Comparison of ENCODE assay signal across 25 mouse cellular contexts in the genomic region with DNA sequence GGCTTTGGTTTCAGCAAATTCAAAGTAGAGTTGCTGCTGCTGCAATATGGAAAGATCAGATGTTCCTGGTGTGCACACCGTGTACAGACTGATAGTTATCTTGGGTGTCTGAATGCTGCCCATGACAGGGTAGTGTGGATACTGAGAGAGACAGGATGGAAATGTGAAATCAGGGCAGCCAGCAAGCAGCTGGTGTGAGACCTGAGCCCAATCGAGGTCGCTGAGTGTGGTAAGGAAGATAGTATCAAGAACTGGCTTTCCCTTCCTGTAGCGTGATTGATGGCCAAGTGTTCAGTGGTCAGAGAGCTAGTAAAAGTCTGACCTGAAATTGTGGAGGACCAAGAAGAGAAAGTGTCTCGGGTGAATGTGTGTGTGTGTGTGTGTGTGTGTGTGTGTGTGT. TPM values are rescaled to one million over a fixed set of nuclear protein-coding genes. Genes with fewer than 3 reads are reported as not detected.
DNase-seq lines count a peak whose midpoint lies in the region; ATAC-seq lines count a peak whose summit lies in the region.
"Had no signal": no experiment of that assay in that cellular context is flagged by ENCODE, and none has a peak within 500 bp of the region (broad histone marks: within the 10 kb centered on the region; RNA-seq: fewer than 3 reads in every experiment).

No protein-coding gene starts in this region.

- no peaks in the 10 kb centered on the region for H3K27me3 ChIP-seq in midbrain, embryonic 13.5 days
- H3K27me3 ChIP-seq: hindbrain, embryonic 12.5 days; hindbrain, embryonic 15.5 days had no signal

- H3K27ac ChIP-seq in midbrain, embryonic 13.5 days, result no peak overlapping the region
- H3K27ac ChIP-seq: gastrocnemius, adult 2 months; heart, adult 2 months; hindbrain, embryonic 12.5 days; hindbrain, embryonic 15.5 days had no signal

- no peak overlapping the region for H3K4me2 ChIP-seq in midbrain, embryonic 13.5 days (replicated peaks)
- H3K4me2 ChIP-seq: heart, embryonic 11.5 days; hindbrain, embryonic 12.5 days; hindbrain, embryonic 15.5 days had no signal

- peak; percentile 12 for DNase-seq in CD4-positive, CD25-positive, alpha-beta regulatory T cell, adult 2 months (ENCODE audit: low read depth, low spot score)
- peak; percentile 55 for DNase-seq in 416B (ENCODE audit: low read depth)
- DNase-seq in right cerebral cortex, postnatal 4 days, result no peak
- no peak for DNase-seq in urinary bladder, adult 2 months (ENCODE audit: low spot score)
- DNase-seq: adrenal gland, adult 2 months; adrenal gland, postnatal 25 days; B cell, adult 2 months; cerebellum, adult 11-12 months; cerebellum, adult 8-10 months; cerebellum, postnatal 10 days; cerebellum, postnatal 36 days; forebrain, postnatal 0 days; gastrocnemius, adult 2 months; gastrocnemius, postnatal 14 days; heart, adult 2 months; heart, postnatal 4 days; kidney, adult 11 months had no signal

- H3K9me3 ChIP-seq in midbrain, embryonic 13.5 days, result no peaks in the 10 kb centered on the region
- H3K9me3 ChIP-seq: hindbrain, embryonic 12.5 days; hindbrain, embryonic 15.5 days had no signal

- no peaks in the 10 kb centered on the region for H3K4me1 ChIP-seq in midbrain, embryonic 13.5 days (replicated peaks)
- H3K4me1 ChIP-seq: hindbrain, embryonic 12.5 days; hindbrain, embryonic 15.5 days had no signal

- ATAC-seq in CD4-positive, CD25-positive, alpha-beta regulatory T cell, adult 4 months, result no peak
- 0 out of 2 replicates have a peak, but pooled peaks have one; percentile 29 for ATAC-seq in common myeloid progenitor, adult 5-6 weeks (replicated peaks; ENCODE audit: low read depth, poor library complexity, severe bottlenecking)
- ATAC-seq in hematopoietic stem cell, adult 5-6 weeks (replicated peaks in 1 of 2; ENCODE audit: insufficient read depth in 1 of 2, low FRiP score in 2 of 2, low TSS enrichment in 1 of 2, low read depth in 1 of 2, poor library complexity in 2 of 2, severe bottlenecking in 2 of 2), result peak; percentile 45 to 52; a peak in 3 of 4 replicates
- no peak for ATAC-seq in midbrain, embryonic 13.5 days
- ATAC-seq: forebrain, embryonic 14.5 days; forebrain, postnatal 0 days had no signal

- H3K9ac ChIP-seq in midbrain, embryonic 13.5 days (replicated peaks), result no peak overlapping the region
- H3K9ac ChIP-seq: forebrain, postnatal 0 days; hindbrain, embryonic 12.5 days; hindbrain, embryonic 15.5 days had no signal

- 91% methylated on average over 5 of the region's 5 CpGs for WGBS in midbrain, embryonic 13.5 days

- no peak overlapping the region for H3K4me3 ChIP-seq in midbrain, embryonic 13.5 days (replicated peaks)
- H3K4me3 ChIP-seq: gastrocnemius, adult 2 months; heart, adult 2 months; hindbrain, embryonic 12.5 days; hindbrain, embryonic 15.5 days had no signal

- no peaks in the 10 kb centered on the region for H3K36me3 ChIP-seq in midbrain, embryonic 13.5 days
- H3K36me3 ChIP-seq: hindbrain, embryonic 12.5 days; hindbrain, embryonic 15.5 days had no signal

RNA-seq across cellular contexts. Expression of a gene that starts 40.4 kb away (rescaled TPM):
- polyA plus RNA-seq in CD4-positive, CD25-positive, alpha-beta regulatory T cell, adult 4 months (2017; shearing (Covaris generic)), result 1 to 10 TPM; 1.4 to 2.0 TPM
- total RNA-seq in common myeloid progenitor, adult 5-6 weeks (2017), result 1.4 and 4.2 TPM in 2 replicates
- total RNA-seq in hematopoietic stem cell, adult 5-6 weeks (2017), result 5.4 and 6.4 TPM in 2 replicates
- polyA plus RNA-seq in midbrain, embryonic 13.5 days (2015; fragmentation: Nextera tagmentation; extraction: Ambion mirVana), result 0.89 and 1.0 TPM in 2 replicates
- polyA plus RNA-seq in urinary bladder, adult 2 months (2012; rRNA removed), result 7.2 and 8.8 TPM in 2 replicates

RNA-seq across cellular contexts. Expression of a gene that starts 59.1 kb away (rescaled TPM):
- not detected for polyA plus RNA-seq in CD4-positive, CD25-positive, alpha-beta regulatory T cell, adult 4 months (2017; shearing (Covaris generic))
- total RNA-seq in common myeloid progenitor, adult 5-6 weeks (2017), result 11.8 and 14.4 TPM in 2 replicates
- total RNA-seq in hematopoietic stem cell, adult 5-6 weeks (2017), result 45.8 and 47.6 TPM in 2 replicates
- 0.45 and 0.55 TPM in 2 replicates for polyA plus RNA-seq in midbrain, embryonic 13.5 days (2015; fragmentation: Nextera tagmentation; extraction: Ambion mirVana)
- 13.1 and 14.3 TPM in 2 replicates for polyA plus RNA-seq in urinary bladder, adult 2 months (2012; rRNA removed)

Comparison
In these comparisons a context has a peak if more than half of its experiments do, and no peak if none do; other contexts are left out.
1. DNase-seq: peak in CD4-positive, CD25-positive, alpha-beta regulatory T cell, adult 2 months (single experiment) and 416B (single experiment); none in right cerebral cortex, postnatal 4 days (single experiment) and urinary bladder, adult 2 months (single experiment).
2. ATAC-seq: peak in common myeloid progenitor, adult 5-6 weeks (single experiment) and hematopoietic stem cell, adult 5-6 weeks (2 of 2); none in CD4-positive, CD25-positive, alpha-beta regulatory T cell, adult 4 months (single experiment) and midbrain, embryonic 13.5 days (single experiment).